Mouse (Mus musculus): ENCODE measurements around the gene Aup1. TPM values are rescaled to one million over a fixed set of nuclear protein-coding genes. Genes with fewer than 3 reads are reported as not detected.

The Aup1 gene
- polyA plus RNA-seq, 1 experiment: 339 TPM

DNA sequence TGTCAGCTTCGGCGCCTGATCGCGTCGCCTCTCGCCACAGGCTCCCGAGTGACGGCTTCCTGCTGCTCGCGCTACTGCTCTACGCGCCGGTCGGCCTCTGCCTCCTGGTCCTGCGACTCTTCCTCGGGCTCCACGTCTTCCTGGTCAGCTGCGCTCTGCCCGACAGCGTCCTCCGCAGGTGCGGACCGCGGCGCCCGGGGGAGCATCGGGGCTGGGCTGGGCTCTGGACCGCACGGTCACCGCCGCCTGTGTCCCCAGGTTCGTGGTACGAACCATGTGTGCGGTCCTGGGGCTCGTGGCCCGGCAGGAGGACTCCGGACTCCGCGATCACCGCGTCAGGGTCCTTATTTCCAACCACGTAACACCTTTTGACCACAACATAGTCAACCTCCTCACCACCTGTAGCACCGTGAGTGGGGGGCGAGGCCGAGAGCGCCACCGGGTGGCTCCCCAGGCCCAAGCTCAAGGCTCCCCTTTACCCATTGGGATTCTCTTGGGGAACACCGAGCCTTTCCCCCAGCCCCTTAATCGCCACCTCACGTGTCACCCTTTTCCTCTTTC is 630 bp downstream of the Aup1 start, which contains the start of gene Htra2:
Gene Htra2 (minus strand): TSS at position 403 of the 561 bp plus-strand sequence.
- H3K4me1 ChIP-seq (ENCODE audit: control insufficient read depth): peaks cover 78% of the 10 kb centered on the region
- no peak for TF ChIP-seq GATA1 (IDR thresholded peaks at IDR 0.05; ENCODE audit: low read length)
- TF ChIP-seq TAL1 (IDR thresholded peaks at IDR 0.05; ENCODE audit: low read length): no peak

DNA sequence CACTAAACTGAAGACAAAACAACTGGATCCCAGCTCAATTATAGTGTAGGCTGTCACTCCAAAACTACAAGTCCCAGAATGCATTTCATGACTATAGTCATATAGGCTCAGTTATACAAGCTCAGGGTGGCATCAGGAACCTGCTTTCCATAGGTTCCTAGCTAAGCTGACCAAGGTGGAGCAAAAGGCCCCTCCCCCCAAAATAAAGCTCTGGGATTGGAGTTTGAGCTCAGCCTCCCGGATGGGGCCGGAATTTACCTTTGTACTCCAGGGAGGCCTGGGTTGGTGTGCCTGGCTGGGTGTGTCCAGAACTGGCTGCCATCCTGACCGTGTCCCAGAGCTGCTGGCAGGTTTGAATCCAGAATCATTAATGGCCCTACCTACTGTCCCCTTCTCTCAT is 3.5 kb downstream of the Aup1 start, which contains the start of gene Dqx1:
Gene Dqx1 (plus strand): TSS at position 55 of the 400 bp plus-strand sequence.
- Histone ChIP-seq H3K9me3 (ENCODE audit: control insufficient read depth, low read length) (no peaks in the 10 kb centered on the region), H3K27me3 (ENCODE audit: control insufficient read depth) (peaks cover 22% of the 10 kb centered on the region), H3K4me3 (replicated peaks) (peak within 1 kb of the TSS; percentile 45), H3K4me1 (ENCODE audit: control insufficient read depth) (peaks cover 53% of the 10 kb centered on the region), H3K36me3 (ENCODE audit: control insufficient read depth) (peaks cover 69% of the 10 kb centered on the region)
- no peak for TF ChIP-seq TAL1 (IDR thresholded peaks at IDR 0.05; ENCODE audit: low read length)
- no peak for TF ChIP-seq GATA1 (IDR thresholded peaks at IDR 0.05; ENCODE audit: low read length)

More for the DNA sequence above, 630 bp downstream of the Aup1 start, which contains the start of gene Htra2:
- Histone ChIP-seq H3K27me3 (ENCODE audit: control insufficient read depth) (no peaks in the 10 kb centered on the region), H3K9me3 (ENCODE audit: control insufficient read depth, low read length) (no peaks in the 10 kb centered on the region), H3K4me3 (replicated peaks) (peak within 1 kb of the TSS; percentile 81), H3K36me3 (ENCODE audit: control insufficient read depth) (peaks cover 84% of the 10 kb centered on the region)

DNA sequence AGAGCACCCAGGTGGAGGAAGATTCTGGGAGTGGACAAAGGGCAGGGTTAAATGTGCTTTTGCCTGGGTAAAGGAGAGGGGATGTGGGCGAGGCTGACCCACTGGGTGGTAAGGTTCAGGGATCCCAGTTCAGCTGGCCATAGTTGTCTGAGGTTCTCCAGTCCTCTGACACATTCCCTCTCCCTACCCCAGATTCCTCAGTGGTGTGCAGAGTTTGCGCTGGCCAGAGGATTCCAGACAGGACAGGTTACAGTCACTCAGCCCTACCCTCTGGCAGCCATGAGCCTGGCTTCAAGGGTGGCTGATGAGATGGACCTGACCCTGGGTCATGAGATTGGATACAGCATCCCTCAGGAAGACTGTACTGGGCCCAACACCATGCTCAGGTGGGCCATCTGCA is 4.4 kb downstream of the Aup1 start:
- H3K27me3 ChIP-seq (ENCODE audit: control insufficient read depth): peaks cover 31% of the 10 kb centered on the region
- no peaks in the 10 kb centered on the region for H3K9me3 ChIP-seq (ENCODE audit: control insufficient read depth, low read length)
- H3K36me3 ChIP-seq (ENCODE audit: control insufficient read depth): peaks cover 62% of the 10 kb centered on the region
- no peak for TF ChIP-seq GATA1 (IDR thresholded peaks at IDR 0.05; ENCODE audit: low read length)
- peak overlapping the region; percentile 45 for H3K4me3 ChIP-seq (replicated peaks)
- peaks cover 44% of the 10 kb centered on the region for H3K4me1 ChIP-seq (ENCODE audit: control insufficient read depth)

DNA sequence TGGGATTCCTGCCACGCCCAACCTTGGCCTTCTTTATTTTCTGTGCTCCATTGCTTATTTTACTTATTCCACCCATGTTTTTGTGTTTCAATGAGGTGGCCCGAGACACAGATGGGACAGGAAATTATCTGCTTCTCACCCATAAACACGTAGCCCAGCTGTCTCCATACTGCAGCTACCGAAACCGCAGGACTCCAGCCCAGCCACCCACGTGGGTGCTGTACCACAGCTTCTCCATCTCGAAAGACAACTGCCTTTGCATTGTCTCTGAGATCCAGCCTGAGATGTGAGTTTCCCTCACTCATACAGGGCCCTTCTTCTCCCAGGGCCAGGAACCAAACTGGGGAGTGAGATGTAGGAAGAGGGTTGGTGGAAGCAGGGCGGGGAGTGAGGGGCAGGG is 11.7 kb downstream of the Aup1 start:
- TF ChIP-seq GATA1 (IDR thresholded peaks at IDR 0.05; ENCODE audit: low read length) (no peak), TAL1 (IDR thresholded peaks at IDR 0.05; ENCODE audit: low read length) (no peak)
- Histone ChIP-seq H3K27me3 (ENCODE audit: control insufficient read depth) (peaks cover 100% of the 10 kb centered on the region), H3K4me3 (replicated peaks) (no peak overlapping the region), H3K9me3 (ENCODE audit: control insufficient read depth, low read length) (peaks cover 26% of the 10 kb centered on the region), H3K36me3 (ENCODE audit: control insufficient read depth) (peaks cover 9% of the 10 kb centered on the region), H3K4me1 (ENCODE audit: control insufficient read depth) (peaks cover 19% of the 10 kb centered on the region)

DNA sequence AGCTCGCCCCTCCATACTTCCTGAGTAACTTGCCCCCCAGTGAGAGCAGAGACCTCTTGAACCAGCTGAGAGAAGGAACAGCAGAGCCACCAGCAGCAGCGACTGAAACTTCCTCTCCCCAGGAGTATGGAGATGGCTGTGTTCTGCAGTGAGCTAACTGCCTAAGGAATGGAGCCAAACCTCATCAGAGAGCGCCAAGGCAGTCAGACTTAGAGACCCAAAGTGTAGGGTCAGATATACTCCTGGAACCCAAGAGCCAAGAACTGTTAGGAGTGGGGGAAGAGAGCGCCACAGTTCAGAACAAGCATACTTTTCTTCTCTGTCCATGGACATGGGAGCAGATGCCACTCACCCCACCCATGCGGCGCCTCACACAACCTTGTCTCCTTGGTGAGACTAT is 12.1 kb downstream of the Aup1 start:
- Histone ChIP-seq H3K4me3 (replicated peaks) (no peak overlapping the region), H3K4me1 (ENCODE audit: control insufficient read depth) (peaks cover 23% of the 10 kb centered on the region), H3K27me3 (ENCODE audit: control insufficient read depth) (peaks cover 100% of the 10 kb centered on the region), H3K9me3 (ENCODE audit: control insufficient read depth, low read length) (peaks cover 31% of the 10 kb centered on the region), H3K36me3 (ENCODE audit: control insufficient read depth) (peaks cover 5% of the 10 kb centered on the region; the same call in 1 of the 2 replicates)
- no peak for TF ChIP-seq TAL1 (IDR thresholded peaks at IDR 0.05; ENCODE audit: low read length)
- TF ChIP-seq GATA1 (IDR thresholded peaks at IDR 0.05; ENCODE audit: low read length): no peak

DNA sequence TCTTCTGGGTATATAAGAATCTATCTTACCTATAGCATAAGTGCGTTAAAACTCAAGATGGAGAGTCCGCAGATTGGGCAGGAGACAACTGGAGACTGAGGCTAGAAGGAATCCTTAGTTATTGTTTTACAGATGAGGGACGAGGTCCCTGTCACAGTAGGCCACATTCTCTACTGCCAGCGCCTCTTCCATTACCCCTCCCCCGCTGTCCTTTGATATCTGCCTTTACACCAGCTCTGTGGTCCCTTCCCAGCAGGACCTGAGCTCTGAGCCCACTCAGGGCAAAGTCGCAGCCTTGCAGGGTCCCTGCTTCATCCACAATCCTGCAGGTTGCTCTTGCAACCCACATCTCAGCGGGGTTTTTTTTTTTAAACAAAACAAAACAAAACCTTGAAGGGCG is 13.9 kb downstream of the Aup1 start:
- peaks cover 100% of the 10 kb centered on the region for H3K27me3 ChIP-seq (ENCODE audit: control insufficient read depth)
- H3K4me1 ChIP-seq (ENCODE audit: control insufficient read depth): peaks cover 24% of the 10 kb centered on the region
- H3K9me3 ChIP-seq (ENCODE audit: control insufficient read depth, low read length): peaks cover 31% of the 10 kb centered on the region
- peaks cover 4% of the 10 kb centered on the region; the same call in 1 of the 2 replicates for H3K36me3 ChIP-seq (ENCODE audit: control insufficient read depth)
- H3K4me3 ChIP-seq (replicated peaks): no peak overlapping the region
- TF ChIP-seq GATA1 (IDR thresholded peaks at IDR 0.05; ENCODE audit: low read length): no peak
- TF ChIP-seq TAL1 (IDR thresholded peaks at IDR 0.05; ENCODE audit: low read length): no peak

DNA sequence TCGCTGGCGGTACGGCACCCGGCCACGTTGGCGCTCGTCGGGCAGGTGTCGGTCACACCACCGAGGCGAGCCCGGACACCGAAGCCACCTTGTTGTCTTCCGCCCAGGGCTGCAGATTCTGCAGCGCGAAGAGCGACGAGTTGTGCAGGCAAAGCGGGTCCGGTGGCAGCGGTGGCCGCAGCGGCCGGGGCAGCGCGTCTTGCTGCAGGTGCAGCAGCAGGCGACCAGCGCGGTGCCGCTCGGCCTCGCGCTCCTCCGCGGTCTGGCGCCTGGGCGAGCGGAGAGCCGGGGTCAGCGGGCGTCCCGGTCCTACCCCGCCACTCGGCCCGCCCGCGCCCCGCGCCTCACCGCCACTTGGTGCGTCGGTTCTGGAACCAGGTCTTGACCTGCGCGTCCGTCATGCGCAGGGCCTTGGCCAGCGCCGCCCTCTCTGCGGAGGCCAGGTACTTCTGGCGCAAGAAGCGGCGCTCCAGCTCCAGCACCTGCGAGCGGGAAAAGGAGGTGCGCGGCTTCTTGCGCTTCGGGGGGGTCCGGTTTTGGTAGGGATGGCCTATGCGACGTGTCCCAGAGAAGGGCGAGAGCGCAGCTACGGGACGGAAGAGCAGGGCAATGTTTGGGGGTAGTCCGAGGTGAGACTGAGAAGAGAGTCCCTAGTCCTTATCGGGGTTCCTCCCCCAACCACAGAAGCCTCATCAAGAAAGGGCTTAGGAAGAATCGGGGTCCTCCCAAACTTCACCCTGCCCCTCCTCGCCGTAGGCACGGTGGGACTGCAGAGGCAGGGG is 14.6 kb downstream of the Aup1 start:
- H3K9me3 ChIP-seq (ENCODE audit: control insufficient read depth, low read length): peaks cover 31% of the 10 kb centered on the region
- H3K36me3 ChIP-seq (ENCODE audit: control insufficient read depth): peaks cover 4% of the 10 kb centered on the region; the same call in 1 of the 2 replicates
- H3K4me1 ChIP-seq (ENCODE audit: control insufficient read depth): peaks cover 24% of the 10 kb centered on the region
- TF ChIP-seq GATA1 (IDR thresholded peaks at IDR 0.05; ENCODE audit: low read length) (no peak), TAL1 (IDR thresholded peaks at IDR 0.05; ENCODE audit: low read length) (no peak)
- H3K27me3 ChIP-seq (ENCODE audit: control insufficient read depth): peaks cover 100% of the 10 kb centered on the region
- no peak overlapping the region for H3K4me3 ChIP-seq (replicated peaks)

DNA sequence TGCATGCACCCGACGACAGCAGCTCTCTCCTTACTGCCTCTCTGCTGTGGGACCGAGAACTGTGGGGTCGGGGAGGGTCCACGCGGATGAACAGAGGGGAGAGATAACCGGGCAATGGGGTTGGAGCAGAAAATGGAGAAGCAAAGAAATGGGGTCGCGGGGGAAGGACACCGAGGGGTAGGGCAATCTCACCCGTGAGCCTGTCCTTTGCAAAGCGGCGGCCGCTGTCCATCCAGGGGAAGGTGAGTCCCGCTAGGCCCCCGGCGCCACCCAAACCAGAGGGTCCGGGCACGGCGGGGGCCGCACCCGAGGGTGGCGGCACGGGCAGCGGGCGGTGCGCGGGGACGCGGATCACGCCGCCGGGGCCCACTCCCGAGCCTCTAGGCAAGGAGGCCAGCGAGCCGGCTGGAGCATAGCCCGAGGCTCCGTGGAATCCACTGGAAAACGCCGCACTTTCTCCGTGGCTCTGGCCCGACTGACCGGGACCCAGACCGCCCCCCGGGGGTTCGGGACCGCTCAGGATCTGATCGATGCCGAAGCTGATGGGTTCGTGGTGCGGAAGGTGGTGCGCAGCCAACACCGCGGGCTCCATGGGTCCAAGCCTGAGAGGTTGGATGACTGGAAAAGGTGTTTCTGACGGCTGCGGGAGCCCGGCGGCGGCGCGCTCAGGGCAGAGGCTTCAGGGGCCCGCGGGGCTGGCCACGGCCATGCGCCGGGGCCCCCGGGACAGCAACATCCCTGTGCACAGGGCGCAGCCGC is 15.3 kb downstream of the Aup1 start:
- TF ChIP-seq TAL1 (IDR thresholded peaks at IDR 0.05; ENCODE audit: low read length) (no peak), GATA1 (IDR thresholded peaks at IDR 0.05; ENCODE audit: low read length) (no peak)
- Histone ChIP-seq H3K27me3 (ENCODE audit: control insufficient read depth) (peaks cover 100% of the 10 kb centered on the region), H3K36me3 (ENCODE audit: control insufficient read depth) (peaks cover 4% of the 10 kb centered on the region; the same call in 1 of the 2 replicates), H3K9me3 (ENCODE audit: control insufficient read depth, low read length) (peaks cover 31% of the 10 kb centered on the region), H3K4me1 (ENCODE audit: control insufficient read depth) (peaks cover 24% of the 10 kb centered on the region), H3K4me3 (replicated peaks) (no peak overlapping the region)

DNA sequence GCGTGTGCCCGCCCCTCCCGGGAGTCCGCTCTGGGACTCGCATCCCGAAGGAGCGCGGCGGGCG is 15.8 kb downstream of the Aup1 start, which contains the start of gene Tlx2:
Gene Tlx2 (minus strand): TSS at position 47 of the 64 bp plus-strand sequence.
- peaks cover 24% of the 10 kb centered on the region for H3K4me1 ChIP-seq (ENCODE audit: control insufficient read depth)
- peaks cover 31% of the 10 kb centered on the region for H3K9me3 ChIP-seq (ENCODE audit: control insufficient read depth, low read length)
- H3K4me3 ChIP-seq (replicated peaks): no peak within 1 kb of the TSS
- no peak for TF ChIP-seq TAL1 (IDR thresholded peaks at IDR 0.05; ENCODE audit: low read length)
- no peak for TF ChIP-seq GATA1 (IDR thresholded peaks at IDR 0.05; ENCODE audit: low read length)
- H3K27me3 ChIP-seq (ENCODE audit: control insufficient read depth): peaks cover 100% of the 10 kb centered on the region
- H3K36me3 ChIP-seq (ENCODE audit: control insufficient read depth): peaks cover 4% of the 10 kb centered on the region; the same call in 1 of the 2 replicates

Measured in erythroblast, embryonic 14.5 days (primary cell).